Mouse (Mus musculus): ENCODE results near the gene Pnlip.

GRCm38 (mm10) chr19:58720439-58720838, 68.1 kb downstream of the Pnlip start:
- TF ChIP-seq POLR2A (IDR thresholded peaks at IDR 0.05; ENCODE audit: control insufficient read depth, extremely low read depth, insufficient read depth, low read length, poor library complexity) (no peak), CTCF (IDR thresholded peaks at IDR 0.05; ENCODE audit: borderline replicate concordance, control insufficient read depth, extremely low read depth, insufficient read depth, low read length, poor library complexity) (no peak)
